Mouse (Mus musculus): ENCODE results near the gene Qtrt2. TPM values are rescaled to one million over a fixed set of nuclear protein-coding genes. Genes with fewer than 3 reads are reported as not detected.

Gene Qtrt2
- total RNA-seq, 2 experiments from 2014 or later = 27.0 to 33.1 TPM

DNA sequence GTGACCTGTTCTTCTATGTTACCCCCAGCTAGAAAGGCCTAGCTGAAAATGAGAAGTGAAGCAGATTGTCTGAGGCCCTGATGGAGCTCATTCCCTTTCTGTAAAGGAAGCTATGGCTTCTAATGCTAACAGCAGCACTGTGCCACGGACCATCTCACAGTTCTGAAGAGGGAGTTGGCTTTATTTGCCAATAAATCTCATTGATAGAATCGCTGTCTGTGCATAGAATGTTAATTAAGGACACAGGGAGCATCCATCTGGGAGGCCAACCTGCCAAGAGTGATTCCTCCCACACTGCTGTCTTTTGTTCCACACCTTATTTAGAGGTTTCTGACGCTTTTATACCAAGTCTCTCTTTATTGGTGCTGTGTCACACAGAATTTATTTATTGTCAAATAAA, 4.9 kb upstream of the Qtrt2 start:
- DNase-seq (ENCODE audit: low spot score in 2 of 2) = no peak

DNA sequence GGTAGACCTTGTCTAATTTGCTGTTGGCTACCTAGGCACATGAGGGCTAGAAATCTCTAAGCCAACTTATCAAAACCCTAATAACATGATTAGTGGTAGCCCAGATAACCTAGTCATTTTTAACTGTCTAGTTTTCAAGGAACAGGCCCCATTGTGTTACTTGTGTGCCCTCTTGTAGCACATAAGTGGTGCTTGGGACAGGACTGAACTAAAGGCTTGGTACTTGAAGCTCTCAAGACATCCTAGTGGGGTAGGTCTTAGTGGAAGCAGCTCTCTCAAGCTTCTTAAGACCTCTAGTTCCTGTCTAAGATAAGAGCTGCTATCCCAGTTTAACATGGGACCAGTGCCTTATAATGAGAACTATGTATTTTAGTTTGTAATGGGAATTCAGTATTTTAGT, 4.0 kb upstream of the Qtrt2 start:
- intact Hi-C loops (cut with DNase I) = no loop called here
- no peak for DNase-seq (ENCODE audit: low spot score in 2 of 2)

More for the DNA sequence above, 4.9 kb upstream of the Qtrt2 start:
- intact Hi-C loops (cut with DNase I) = no loop called here

DNA sequence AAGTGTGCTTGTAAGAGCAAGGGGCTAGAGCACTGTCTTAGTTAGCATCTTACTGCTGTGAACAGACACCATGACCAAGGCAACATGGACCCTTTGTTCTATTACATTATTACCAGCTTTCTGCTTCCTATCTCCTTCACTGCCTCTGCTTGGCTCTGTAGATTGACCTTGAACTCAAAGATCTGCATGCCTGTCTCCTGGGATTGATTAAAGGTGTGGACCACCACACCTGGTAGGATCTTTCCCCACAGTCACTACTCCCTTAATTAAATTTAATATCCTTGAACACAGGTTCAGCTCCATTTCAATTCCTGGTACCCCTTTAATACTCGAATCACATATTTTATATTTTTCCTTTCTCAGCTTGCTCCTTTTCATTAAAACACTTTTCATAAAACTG, 763 bp downstream of the Qtrt2 start:
- intact Hi-C loops (cut with DNase I) = no loop called here
- no peak for DNase-seq (ENCODE audit: low spot score in 2 of 2)

DNA sequence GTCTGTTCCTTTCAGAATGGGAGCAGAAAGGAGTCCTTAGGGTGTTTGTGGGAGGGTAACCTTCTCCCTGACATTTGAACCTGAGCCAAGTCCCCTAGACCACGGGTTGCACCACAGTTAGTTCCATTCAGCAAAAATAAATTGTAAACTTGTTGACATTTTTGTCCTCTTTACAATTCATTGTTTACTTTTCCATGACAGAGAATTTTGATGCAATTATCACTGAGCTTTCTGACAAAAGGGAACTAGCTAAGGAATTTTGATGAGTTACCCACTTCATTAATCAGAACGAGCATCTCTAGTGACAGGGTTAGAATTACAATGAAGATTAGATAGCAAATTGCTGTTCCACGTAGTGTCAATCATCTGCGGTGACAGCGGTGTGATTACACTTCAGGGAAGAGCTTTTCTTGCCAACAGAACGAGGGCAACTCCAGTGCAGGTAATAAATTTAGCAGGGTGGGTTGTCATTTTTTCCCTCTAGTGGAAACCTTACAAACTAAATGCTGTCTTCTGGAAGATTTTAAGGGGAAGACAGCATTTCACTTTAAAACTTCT, 1.5 kb downstream of the Qtrt2 start:
- no peak for DNase-seq (ENCODE audit: low spot score in 2 of 2)

DNA sequence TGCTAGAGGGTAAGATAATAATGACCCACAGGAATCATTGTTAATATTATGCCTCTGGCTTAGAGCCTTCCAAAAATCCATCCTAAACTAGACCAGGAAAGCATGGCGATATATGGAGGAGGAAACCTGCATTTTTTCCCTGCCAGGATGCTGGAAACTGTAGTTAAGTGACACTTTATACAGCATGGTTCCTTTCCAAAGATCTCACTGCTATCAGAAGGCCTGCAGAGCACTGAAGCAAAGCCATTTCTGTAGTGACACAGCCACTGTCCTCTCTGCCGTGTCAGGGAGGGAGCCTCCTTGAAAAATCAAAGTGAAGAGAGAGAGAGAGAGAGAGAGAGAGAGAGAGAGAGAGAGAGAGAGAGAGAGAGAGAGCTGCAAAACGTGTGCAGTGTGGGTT, 4.0 kb downstream of the Qtrt2 start:
- intact Hi-C loops (cut with DNase I) = no loop called here

More for the DNA sequence above, 1.5 kb downstream of the Qtrt2 start:
- intact Hi-C loops (cut with DNase I) = no loop called here

DNA sequence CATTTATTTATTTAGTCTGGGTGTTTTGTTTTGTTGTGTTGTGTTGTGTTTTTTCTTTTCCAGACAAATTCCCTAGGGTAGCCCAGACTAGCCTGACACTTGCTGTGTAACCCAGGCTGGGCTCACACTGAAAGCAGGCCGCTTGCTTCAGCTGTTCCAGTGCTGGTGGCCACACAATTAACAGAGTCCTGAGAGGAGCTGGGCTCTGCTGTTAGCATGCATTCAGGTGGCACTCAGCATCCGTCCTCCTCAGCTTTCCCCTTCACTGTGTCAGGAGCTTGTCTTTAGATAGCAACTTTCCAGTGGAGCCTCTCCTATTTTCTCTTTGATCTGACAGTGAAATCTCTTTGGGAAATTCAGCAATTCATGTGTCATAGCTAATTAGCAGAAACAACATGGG, 4.6 kb downstream of the Qtrt2 start:
- no peak for DNase-seq (ENCODE audit: low spot score in 2 of 2)
- intact Hi-C loops (cut with DNase I) = no loop called here

More for the DNA sequence above, 4.0 kb downstream of the Qtrt2 start:
- no peak for DNase-seq (ENCODE audit: low spot score in 2 of 2)

DNA sequence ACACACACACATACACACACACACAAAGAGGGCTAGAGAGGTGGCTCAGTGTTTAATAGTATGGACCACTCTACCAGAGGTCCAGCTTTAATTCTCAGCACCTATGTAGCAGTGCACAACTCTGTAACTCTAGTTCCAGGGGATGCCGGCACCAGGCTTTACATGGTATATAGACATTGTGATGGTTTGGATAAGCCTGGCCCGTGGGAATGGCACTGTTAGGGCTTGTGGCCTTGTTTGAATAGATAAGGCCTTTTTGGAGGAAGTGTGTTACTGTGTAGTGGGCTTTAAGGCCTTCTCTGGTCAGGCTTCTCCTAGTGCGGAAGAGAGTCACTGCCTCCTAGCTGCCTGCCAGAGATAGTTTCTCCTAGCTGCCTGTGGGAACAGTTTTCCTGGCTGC, 7.7 kb downstream of the Qtrt2 start:
- DNase-seq (ENCODE audit: low spot score in 2 of 2) = no peak
- intact Hi-C loops (cut with DNase I) = no loop called here

DNA sequence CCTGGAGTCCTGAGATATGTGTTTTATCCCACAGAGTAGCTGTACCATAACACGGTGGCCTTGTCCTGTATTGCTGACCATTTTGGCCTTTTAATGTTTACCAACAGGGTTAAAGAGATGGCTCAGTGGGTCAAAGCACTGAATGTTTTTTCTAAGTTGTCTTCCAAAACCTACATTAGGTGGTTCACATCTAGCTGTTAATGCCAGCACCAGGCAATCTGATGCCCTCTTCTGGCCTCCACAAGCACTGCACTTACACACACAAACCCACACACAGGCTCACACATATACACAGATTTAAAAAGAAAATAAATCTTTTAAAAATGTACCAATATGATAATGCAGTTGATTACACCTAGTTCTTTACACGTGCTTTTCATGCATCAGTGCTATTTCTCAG, 17.7 kb downstream of the Qtrt2 start:
- intact Hi-C loops (cut with DNase I) = no loop called here
- no peak for DNase-seq (ENCODE audit: low spot score in 2 of 2)

DNA sequence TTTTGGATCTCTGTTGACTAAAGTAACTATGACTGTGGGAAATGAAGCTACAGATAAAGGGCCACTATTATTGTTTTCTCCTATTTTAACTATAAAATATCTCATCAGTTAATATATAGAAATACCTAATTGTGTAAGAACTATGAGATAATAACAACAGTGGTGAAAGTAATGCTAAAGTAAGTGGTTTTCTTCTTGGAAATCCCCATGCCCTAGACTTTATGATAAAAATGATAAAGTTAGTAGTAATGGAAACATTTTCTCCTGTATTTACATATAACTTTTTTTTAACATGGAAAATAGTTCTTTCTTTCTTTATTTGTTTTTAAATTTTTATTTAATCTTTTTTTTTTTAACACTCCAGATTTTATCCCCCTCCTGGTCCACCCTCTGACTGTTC, 26.0 kb downstream of the Qtrt2 start:
- intact Hi-C loops (cut with DNase I) = no loop called here
- DNase-seq (ENCODE audit: low spot score in 2 of 2) = no peak

DNA sequence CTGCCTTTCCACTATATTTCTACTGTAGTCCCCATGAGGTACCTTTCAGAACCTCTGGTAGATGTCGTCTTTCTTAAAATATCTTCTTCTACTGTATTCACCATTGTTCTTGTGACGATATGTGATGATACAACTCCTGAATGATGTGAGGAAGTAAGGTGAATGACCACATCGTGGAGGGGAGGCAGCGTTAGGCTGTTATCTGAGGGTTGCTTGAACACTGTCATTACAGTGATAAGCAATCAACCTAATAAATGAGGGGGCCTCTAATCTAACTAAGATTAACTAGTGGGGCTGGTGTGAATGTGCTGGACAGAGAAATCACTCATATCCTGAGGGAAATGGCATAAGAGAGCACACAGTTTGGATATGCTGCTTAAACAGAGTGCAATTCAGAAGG, 26.5 kb downstream of the Qtrt2 start:
- intact Hi-C loops (cut with DNase I) = no loop called here
- DNase-seq (ENCODE audit: low spot score in 2 of 2) = no peak

DNA sequence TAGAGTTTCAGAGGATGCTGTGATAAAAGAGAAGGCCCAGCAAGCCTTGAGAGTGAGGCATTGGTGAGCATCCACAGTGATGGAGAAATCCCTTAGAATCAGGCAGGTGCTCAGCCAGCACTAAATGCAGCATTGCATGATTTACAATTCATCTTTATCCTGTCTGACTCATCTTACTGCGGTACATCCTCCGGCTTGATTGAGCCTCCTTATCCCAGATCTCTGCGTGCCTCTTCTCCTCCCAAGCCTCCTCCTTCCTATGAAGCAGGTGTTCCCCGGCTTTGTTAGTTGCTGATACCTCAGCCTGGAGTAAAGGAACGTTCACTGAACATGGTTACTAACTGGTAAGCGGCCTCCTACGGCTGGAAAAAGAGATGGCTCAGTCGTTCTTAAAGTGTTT, 32.1 kb downstream of the Qtrt2 start:
- DNase-seq (ENCODE audit: low spot score in 2 of 2) = peak in 1 of 2 experiments; percentile 50
- intact Hi-C loops (cut with DNase I) = no loop called here

DNA sequence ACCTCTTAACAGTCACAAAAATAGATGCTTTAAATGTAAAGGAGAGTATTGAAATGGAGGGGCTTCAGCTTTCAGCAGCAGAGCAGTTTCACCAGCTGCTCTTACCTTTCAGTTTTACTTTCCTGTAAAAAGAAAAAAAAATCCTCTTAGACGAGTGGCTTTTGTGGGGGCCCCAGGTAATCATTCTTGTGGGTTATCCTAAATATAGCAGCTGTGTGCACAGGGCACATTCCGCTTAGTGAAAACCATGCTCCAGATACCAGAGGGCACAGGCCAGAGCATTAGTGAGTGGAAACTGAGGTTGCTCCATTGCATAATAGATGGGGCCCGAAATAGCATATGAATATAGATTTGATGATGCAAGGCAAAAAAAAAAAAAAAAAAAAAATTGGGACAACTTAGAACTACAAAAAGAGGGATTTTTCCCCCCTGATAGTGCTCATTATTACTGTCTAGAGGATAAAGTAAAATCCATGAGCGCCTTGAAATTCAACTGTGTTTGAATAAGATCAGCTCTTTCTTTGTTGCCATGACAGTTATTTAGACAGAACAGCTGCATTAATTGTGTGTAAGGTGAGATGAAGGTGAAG, 35.8 kb downstream of the Qtrt2 start:
- no peak for DNase-seq (ENCODE audit: low spot score in 2 of 2)
- intact Hi-C loops (cut with DNase I) = no loop called here

DNA sequence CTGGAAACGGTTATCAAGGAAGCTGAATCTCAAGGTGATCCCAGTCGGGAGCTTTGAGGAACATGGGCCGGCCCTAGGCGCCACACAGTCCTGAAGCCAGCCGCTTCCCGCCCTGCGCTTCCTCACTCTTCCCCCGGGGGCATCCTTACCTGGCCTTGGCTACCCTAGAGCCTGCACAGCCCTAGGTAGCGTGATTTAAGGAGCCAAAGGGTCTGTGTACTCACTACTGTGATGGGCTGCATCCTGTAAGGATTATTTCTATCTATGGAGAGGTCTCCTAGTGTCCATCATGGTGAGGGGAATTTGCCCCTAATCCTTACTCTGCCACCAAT, 36.6 kb downstream of the Qtrt2 start:
- intact Hi-C loops (cut with DNase I) = no loop called here
- no peak for DNase-seq (ENCODE audit: low spot score in 2 of 2)

DNA sequence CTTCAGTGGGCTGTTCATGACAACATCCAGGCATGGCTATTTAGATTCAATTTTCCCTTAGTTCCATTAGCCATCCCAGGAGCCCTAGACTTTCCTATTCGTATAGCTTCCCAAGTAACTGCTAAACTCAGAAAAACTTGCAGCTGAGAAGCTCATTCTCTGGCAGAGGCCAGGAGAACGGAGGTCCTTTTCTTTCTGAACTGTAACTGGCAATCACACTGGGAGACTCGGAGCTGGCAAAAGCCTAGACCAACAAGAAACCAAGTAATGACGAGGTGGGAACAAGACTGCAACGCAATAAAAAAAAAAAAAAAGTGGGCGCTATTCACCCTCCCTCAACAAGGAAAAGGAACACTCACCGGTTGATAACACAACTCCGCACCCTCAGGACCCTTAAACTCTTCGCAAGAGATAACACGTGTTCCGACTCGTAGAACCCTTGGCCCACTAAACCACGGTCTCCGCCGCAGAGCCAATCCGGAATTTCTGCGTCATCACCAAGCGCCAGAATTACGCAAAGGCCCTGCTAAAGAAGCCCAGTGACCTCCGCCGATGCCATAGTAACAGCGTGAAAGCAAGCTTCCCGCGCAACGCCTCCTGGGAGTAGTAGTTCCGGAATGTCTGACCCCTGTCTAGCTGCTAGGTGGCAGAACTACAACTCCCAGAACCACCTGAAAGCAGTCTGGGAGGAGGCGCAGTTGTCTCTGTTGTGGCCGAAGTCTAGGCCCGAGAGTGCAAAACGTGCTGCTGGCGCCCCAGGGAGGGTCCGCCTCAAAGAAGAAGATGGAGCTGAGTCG, 37.2 kb downstream of the Qtrt2 start, which contains the start of gene Ccdc191:
Ccdc191 (plus strand) TSS at position 593 of the 797 bp plus-strand sequence.
- intact Hi-C loops (cut with DNase I) = loop anchor here (2.0 kb wide), 2 partner anchors 89 to 169 kb away; partner anchors contain the start of gene Zdhhc23
- DNase-seq (ENCODE audit: low spot score in 2 of 2) = peak; percentile 100

DNA sequence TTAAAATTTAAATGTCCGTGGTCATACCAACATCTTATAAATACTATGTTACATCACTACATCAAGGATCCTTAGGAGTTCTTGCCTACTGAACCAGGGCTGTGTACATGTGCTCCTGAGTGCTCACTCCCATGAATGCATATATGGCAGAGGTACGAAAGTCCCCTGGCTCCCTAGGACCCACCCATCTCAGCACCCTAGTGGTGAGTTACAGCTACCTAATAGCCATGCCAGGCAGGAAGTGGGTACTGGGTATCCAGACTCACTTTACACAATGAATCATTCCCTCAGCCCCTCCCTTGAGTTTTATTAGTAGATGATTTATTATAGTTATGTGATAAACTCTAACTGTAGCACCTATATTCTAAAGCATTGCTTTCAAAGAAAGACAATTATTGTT, 44.3 kb downstream of the Qtrt2 start:
- intact Hi-C loops (cut with DNase I) = no loop called here
- DNase-seq (ENCODE audit: low spot score in 2 of 2) = no peak

DNA sequence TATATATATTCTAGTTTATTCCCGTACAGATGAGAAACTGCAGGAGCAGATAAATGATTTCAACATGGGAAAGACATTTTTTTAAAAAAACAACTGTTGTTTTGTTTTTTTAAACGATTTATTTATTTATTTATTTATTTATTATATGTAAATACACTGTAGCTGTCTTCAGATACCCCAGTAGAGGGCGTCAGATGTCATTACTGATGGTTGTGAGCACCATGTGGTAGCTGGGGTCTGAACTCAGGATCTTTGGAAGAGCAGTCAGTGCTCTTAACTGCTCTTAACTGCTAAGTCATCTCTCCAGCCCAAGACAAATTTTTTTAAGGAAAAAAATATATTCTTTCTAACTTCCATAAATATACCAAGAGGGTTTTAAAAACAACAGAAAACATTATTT, 45.0 kb downstream of the Qtrt2 start:
- DNase-seq (ENCODE audit: low spot score in 2 of 2) = no peak
- intact Hi-C loops (cut with DNase I) = no loop called here

DNA sequence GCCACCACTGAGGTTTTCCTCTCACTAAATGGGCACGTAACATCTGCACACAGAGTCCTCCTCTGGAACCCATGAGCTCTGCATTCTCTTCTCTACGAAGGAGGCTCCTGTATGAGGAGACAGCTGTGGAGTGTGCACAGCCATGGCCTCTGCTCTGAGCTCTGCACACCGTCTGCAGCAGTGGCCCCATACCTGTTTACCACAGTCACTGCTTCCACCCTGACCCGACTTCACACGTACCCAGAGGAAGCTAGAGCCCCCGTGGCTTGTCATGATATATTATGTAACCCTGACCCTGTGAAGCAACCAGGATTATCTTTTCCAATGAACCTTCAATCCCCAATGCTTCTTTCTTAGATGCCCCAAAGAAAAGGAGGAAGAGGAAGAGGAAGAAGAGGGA, 46.8 kb downstream of the Qtrt2 start:
- no peak for DNase-seq (ENCODE audit: low spot score in 2 of 2)
- intact Hi-C loops (cut with DNase I) = no loop called here

DNA sequence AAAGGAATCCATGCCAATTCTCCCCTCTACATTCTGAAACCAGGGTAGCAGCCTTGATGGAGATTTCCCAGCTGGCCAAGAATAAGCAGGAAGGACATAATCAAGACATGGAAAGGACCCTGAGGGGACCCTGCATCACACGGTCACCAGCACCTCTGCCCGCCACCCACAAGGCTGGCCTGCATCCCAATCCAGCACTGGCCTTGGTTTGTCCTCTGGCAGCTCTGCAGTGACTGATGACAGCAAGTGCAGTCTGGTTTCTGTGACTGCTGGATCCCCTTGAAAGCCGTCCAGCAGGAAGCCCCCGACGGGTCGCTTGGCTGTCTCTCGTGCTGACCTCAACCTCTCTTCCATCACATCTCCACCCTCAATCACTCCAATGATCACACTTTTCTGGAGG, 55.2 kb downstream of the Qtrt2 start:
- intact Hi-C loops (cut with DNase I) = no loop called here
- DNase-seq (ENCODE audit: low spot score in 2 of 2) = no peak

DNA sequence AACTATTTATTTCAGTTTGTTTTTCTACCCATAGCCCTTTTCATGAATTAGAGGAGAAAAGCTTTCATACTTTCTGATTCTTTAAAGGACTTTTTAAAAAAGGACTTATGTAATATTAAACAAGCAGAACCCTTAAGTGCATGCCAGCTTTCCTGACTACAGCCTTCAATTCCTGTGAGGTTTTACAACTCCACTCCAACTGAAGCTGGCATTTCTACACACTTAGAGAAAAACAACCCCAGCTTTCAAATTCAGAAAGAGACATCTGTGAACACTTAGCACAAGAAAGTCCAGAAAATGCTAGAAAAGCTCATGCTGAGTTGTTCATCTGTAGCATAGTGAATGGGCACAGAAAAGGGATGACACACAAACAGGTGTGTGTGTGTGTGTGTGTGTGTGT, 56.8 kb downstream of the Qtrt2 start:
- intact Hi-C loops (cut with DNase I) = no loop called here
- DNase-seq (ENCODE audit: low spot score in 2 of 2) = peak; percentile 6 to 19

DNA sequence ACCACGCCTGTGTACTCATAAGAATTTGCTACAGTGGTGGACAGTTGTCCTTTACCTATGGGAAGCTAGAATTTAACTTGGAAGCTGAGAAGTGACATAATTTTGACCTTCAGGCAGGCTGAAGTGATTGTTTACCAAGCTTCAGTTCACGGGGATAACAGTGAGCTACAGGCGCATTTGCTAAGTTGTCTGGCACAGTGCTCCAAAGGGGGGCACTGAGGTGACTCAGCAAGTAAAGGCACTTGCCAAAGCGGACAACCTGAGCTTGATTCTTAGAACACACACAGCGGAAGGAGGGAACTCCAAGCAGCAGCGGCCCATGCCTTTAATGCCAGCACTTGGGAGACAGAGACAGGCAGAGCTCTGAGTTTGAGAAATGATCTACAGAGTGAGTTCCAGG, 66.0 kb downstream of the Qtrt2 start:
- no peak for DNase-seq (ENCODE audit: low spot score in 2 of 2)
- intact Hi-C loops (cut with DNase I) = no loop called here

DNA sequence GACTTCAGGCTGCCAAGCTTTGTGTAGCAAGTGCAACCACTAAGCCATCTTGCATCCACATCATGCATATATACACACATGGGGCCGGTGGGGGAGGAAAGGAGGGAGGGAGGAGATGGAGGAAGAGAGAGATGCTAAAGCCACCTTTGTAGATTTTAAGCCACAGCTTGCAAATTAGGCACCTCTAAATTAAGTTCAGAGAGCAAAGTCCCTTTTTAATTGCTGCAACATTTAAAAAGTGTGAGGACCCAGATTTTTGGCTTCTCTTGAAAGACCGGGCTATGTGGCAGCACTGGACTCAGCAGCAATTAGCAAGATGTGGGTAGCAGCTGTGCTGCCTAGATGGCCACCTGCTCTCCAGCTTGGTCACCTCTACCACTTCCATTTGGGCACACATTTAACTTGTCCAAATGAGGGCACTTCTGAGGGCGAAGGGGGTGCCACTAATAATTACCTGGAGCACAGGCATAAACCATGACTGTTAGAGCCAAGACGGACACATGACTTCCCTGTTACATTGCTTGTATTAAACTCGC, 67.6 kb downstream of the Qtrt2 start:
- intact Hi-C loops (cut with DNase I) = no loop called here
- DNase-seq (ENCODE audit: low spot score in 2 of 2) = no peak
